ENCODE assay signal across 16 mouse cellular contexts in genomic region chr9:28452509-28452908, GRCm38 (mm10).
"Had no signal": no experiment of that assay in that cellular context is flagged by ENCODE, and none has a peak within 500 bp of the region (broad histone marks: within the 10 kb centered on the region; RNA-seq: fewer than 3 reads in every experiment).

No protein-coding gene starts in this region.

- H3K4me1 ChIP-seq: midbrain, embryonic 10.5 days; midbrain, embryonic 12.5 days; neural tube, embryonic 12.5 days; stomach, embryonic 15.5 days had no signal

- H3K36me3 ChIP-seq: midbrain, embryonic 10.5 days; midbrain, embryonic 12.5 days; neural tube, embryonic 12.5 days; stomach, embryonic 15.5 days had no signal

- H3K9ac ChIP-seq: lung, embryonic 14.5 days; midbrain, embryonic 12.5 days; neural tube, embryonic 12.5 days; stomach, embryonic 15.5 days had no signal

- DNase-seq: lung, adult 18-20 months; lung, embryonic 14.5 days; lung, postnatal 10 days; lung, postnatal 4 days; midbrain, embryonic 14.5 days; right cerebral cortex, postnatal 14 days; thymus, adult 18-20 months; thymus, postnatal 14 days; thymus, postnatal 36 days had no signal

- H3K4me2 ChIP-seq: lung, embryonic 14.5 days; midbrain, embryonic 12.5 days; neural tube, embryonic 12.5 days; stomach, embryonic 15.5 days had no signal

- H3K27me3 ChIP-seq: midbrain, embryonic 12.5 days; neural tube, embryonic 12.5 days; stomach, embryonic 15.5 days had no signal

- H3K9me3 ChIP-seq: midbrain, embryonic 10.5 days; midbrain, embryonic 12.5 days; neural tube, embryonic 12.5 days; stomach, embryonic 15.5 days had no signal

- H3K27ac ChIP-seq: midbrain, embryonic 10.5 days; midbrain, embryonic 12.5 days; neural tube, embryonic 12.5 days; stomach, embryonic 15.5 days; stomach, postnatal 0 days had no signal

- ATAC-seq: midbrain, embryonic 16.5 days had no signal

- H3K4me3 ChIP-seq: midbrain, embryonic 10.5 days; midbrain, embryonic 12.5 days; myocyte; neural tube, embryonic 12.5 days; stomach, embryonic 15.5 days had no signal
